9 mouse cellular contexts compared by ENCODE assay signal in the genomic region with DNA sequence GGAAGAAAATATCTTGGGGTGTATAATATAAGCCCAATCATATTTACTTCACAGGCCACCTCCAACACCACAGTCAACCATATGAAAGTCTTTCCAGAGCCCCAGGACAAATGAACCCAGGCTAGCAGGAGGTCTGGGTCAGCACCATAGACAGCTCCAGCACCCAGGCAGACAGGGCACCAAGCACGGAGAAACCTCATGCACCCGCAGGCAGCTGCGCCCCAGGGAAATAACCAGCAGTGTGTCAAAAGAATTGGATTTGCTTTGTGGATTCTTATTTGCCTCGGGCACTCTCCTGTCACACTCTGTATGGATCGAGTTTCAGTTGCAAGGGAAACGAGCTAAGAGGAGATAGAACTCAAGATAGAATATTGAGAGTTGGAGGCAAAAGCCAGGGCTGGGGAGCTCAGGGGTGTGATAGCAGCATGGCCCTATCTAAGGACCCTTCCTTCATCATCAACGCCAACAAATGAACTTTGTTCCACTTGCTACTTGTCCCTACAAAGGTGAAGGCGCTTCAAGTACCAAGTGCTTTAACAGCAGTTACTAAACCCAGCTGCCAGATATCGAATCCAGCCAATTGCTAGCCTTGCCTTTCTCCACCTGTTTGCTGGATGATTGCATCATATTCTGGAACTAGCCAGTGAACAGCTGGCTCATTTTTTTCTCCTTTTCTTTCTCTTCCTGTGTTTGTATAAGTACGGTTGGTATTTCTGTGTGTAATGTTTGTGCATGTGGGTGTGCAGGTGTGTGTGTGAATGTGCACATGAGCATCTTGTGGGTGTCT. TPM values are rescaled to one million over a fixed set of nuclear protein-coding genes. Genes with fewer than 3 reads are reported as not detected.
DNase-seq lines count a peak whose midpoint lies in the region; ATAC-seq and TF ChIP-seq lines count a peak whose summit lies in the region.
"Had no signal": no experiment of that assay in that cellular context is flagged by ENCODE, and none has a peak within 500 bp of the region (broad histone marks: within the 10 kb centered on the region; RNA-seq: fewer than 3 reads in every experiment).

No protein-coding gene starts in this region.

- no peak overlapping the region for H3K4me3 ChIP-seq in forebrain, embryonic 10.5 days
- H3K4me3 ChIP-seq in forebrain, embryonic 15.5 days, result no peak overlapping the region
- no peak overlapping the region for H3K4me3 ChIP-seq in thymus, adult 2 months (ENCODE audit: control insufficient read depth, insufficient read depth, low read length)
- no peak overlapping the region for H3K4me3 ChIP-seq in left cerebral cortex, adult 2 months

- no peaks in the 10 kb centered on the region for H3K36me3 ChIP-seq in forebrain, embryonic 10.5 days (replicated peaks)
- H3K36me3 ChIP-seq in forebrain, embryonic 15.5 days, result no peaks in the 10 kb centered on the region
- no peaks in the 10 kb centered on the region for H3K36me3 ChIP-seq in thymus, adult 2 months (ENCODE audit: control insufficient read depth, insufficient read depth, low read length)

- intact Hi-C loops in left cerebral cortex, adult 2 months (cut with DNase I), result no loop called here

- no peaks in the 10 kb centered on the region for H3K9me3 ChIP-seq in forebrain, embryonic 10.5 days
- no peaks in the 10 kb centered on the region for H3K9me3 ChIP-seq in forebrain, embryonic 15.5 days

- no peak overlapping the region for H3K4me2 ChIP-seq in forebrain, embryonic 15.5 days (replicated peaks)

- 39% methylated on average over 10 of the region's 10 CpGs for WGBS in forebrain, embryonic 10.5 days
- 35% methylated on average over 10 of the region's 10 CpGs for WGBS in forebrain, embryonic 15.5 days
- WGBS in thymus, adult 2 months, result 34% methylated on average over 10 of the region's 10 CpGs

- H3K27ac ChIP-seq in forebrain, embryonic 10.5 days, result no peak overlapping the region
- no peak overlapping the region for H3K27ac ChIP-seq in forebrain, embryonic 15.5 days (replicated peaks)
- H3K27ac ChIP-seq in thymus, adult 2 months (ENCODE audit: control insufficient read depth, insufficient read depth, low read length), result no peak overlapping the region
- H3K27ac ChIP-seq in left cerebral cortex, adult 2 months, result no peak overlapping the region

- no peak for ATAC-seq in forebrain, embryonic 15.5 days (replicated peaks)

- H3K9ac ChIP-seq in forebrain, embryonic 15.5 days (replicated peaks), result no peak overlapping the region

- H3K4me1 ChIP-seq in forebrain, embryonic 10.5 days, result peaks cover 28% of the 10 kb centered on the region
- no peaks in the 10 kb centered on the region for H3K4me1 ChIP-seq in forebrain, embryonic 15.5 days
- H3K4me1 ChIP-seq in thymus, adult 2 months (replicated peaks; ENCODE audit: control insufficient read depth, insufficient read depth, low read length), result no peaks in the 10 kb centered on the region

- peaks cover 5% of the 10 kb centered on the region; the same call in 1 of the 2 replicates for H3K27me3 ChIP-seq in forebrain, embryonic 10.5 days (ENCODE audit: poor library complexity, severe bottlenecking)
- no peaks in the 10 kb centered on the region for H3K27me3 ChIP-seq in forebrain, embryonic 15.5 days
- H3K27me3 ChIP-seq in thymus, adult 2 months (ENCODE audit: control insufficient read depth, insufficient read depth, low read length), result no peaks in the 10 kb centered on the region

- no peak for TF ChIP-seq POLR2A in thymus, adult 2 months (IDR thresholded peaks at IDR 0.05; ENCODE audit: control insufficient read depth, extremely low read depth, insufficient read depth, low read length, poor library complexity)

- TF ChIP-seq CTCF in thymus, adult 2 months (IDR thresholded peaks at IDR 0.05; ENCODE audit: borderline replicate concordance, control insufficient read depth, extremely low read depth, insufficient read depth, low read length, poor library complexity), result no peak
- no peak for TF ChIP-seq CTCF in left cerebral cortex, adult 2 months (IDR thresholded peaks at IDR 0.05)

- peak; percentile 19 for DNase-seq in forebrain, embryonic 10.5 days (ENCODE audit: extremely low spot score, low spot score)
- peak; percentile 3 for DNase-seq in thymus, postnatal 0 days (ENCODE audit: low spot score)
- DNase-seq in thymus, adult 2 months, result no peak
- DNase-seq in kidney, postnatal 14 days, result peak; percentile 43
- peak; percentile 12 for DNase-seq in testis, postnatal 14 days (ENCODE audit: low spot score)
- DNase-seq in left cerebral cortex, adult 2 months (ENCODE audit: extremely low spot score in 1 of 2, low spot score in 2 of 2), result no peak
- no peak for DNase-seq in right cerebral cortex, postnatal 36 days (ENCODE audit: low spot score in 2 of 2)

RNA-seq across cellular contexts. Expression of a gene that starts 27.7 kb away (rescaled TPM):
- 0.05 TPM in 1 of 2 replicates, not detected in the other for polyA plus RNA-seq in forebrain, embryonic 10.5 days (2016; fragmentation: Nextera tagmentation; extraction: Ambion mirVana)
- 0.33 and 0.34 TPM in 2 replicates for polyA plus RNA-seq in forebrain, embryonic 15.5 days (2015; fragmentation: Nextera tagmentation; extraction: Ambion mirVana)
- 0.05 TPM in 1 of 2 replicates, not detected in the other for polyA plus RNA-seq in thymus, postnatal 0 days (2015; fragmentation: Nextera tagmentation; extraction: Ambion mirVana)
- polyA plus RNA-seq in thymus, adult 2 months (2012; rRNA removed), result 0.06 and 0.12 TPM in 2 replicates
- total RNA-seq in left cerebral cortex, adult 2 months (2021), result 1 to 10 TPM; 1.4 to 2.0 TPM
- polyA plus RNA-seq: C2C12 had no signal

Comparison
In these comparisons a context has a peak if more than half of its experiments do, and no peak if none do; other contexts are left out.
1. DNase-seq: peak in forebrain, embryonic 10.5 days (single experiment), thymus, postnatal 0 days (single experiment), kidney, postnatal 14 days (single experiment) and testis, postnatal 14 days (single experiment); none in thymus, adult 2 months (single experiment), left cerebral cortex, adult 2 months (0 of 2) and right cerebral cortex, postnatal 36 days (0 of 2).